Mouse (Mus musculus) forebrain, embryonic 11.5 days (tissue): ENCODE data around the gene Tjp3. TPM values are rescaled to one million over a fixed set of nuclear protein-coding genes. Genes with fewer than 3 reads are reported as not detected.
A peak's percentile ranks its signal among the peaks of the same experiment; 100 is the strongest.

ENCODE experiments used
- ATAC-seq: fragments of 200-750 bp; cut with Nextera tagmentation; replicated peaks from 2 replicates; pipeline ENCODE4 v1.8.0; 2017; ENCODE audit warnings: moderate TSS enrichment; ENCODE audit not compliant: low FRiP score
- DNase-seq: peaks from one replicate; pipeline ENCODE4 v3.0.0-alpha.2; 2017; ENCODE audit warnings: low spot score
- H3K27ac ChIP-seq: fragments of 300-500 bp; sonication (generic); 2 replicates; pipeline ENCODE4 v1.5.1; 2014; ENCODE audit warnings: low read depth, low read length
- H3K27me3 ChIP-seq: fragments of 300-500 bp; sonication (generic); 2 replicates; pipeline ENCODE4 v1.6.1; 2014; ENCODE audit warnings: mild to moderate bottlenecking, low read length, mixed read lengths; ENCODE audit not compliant: control insufficient read depth, insufficient read depth
- H3K36me3 ChIP-seq: fragments of 300-500 bp; sonication (generic); 2 replicates; pipeline ENCODE4 v1.6.1; 2014; ENCODE audit warnings: mild to moderate bottlenecking, low read length, moderate library complexity, mixed read lengths; ENCODE audit not compliant: control insufficient read depth, insufficient read depth
- H3K4me1 ChIP-seq: fragments of 300-500 bp; sonication (generic); replicated peaks from 2 replicates; pipeline ENCODE4 v1.6.1; 2014; ENCODE audit warnings: low read length, mixed read lengths; ENCODE audit not compliant: control insufficient read depth, insufficient read depth
- H3K4me2 ChIP-seq: fragments of 300-500 bp; sonication (generic); 2 replicates; pipeline ENCODE4 v1.6.1; 2014; ENCODE audit warnings: low read depth, mild to moderate bottlenecking, low read length, moderate library complexity, mixed read lengths; ENCODE audit not compliant: severe bottlenecking
- H3K4me3 ChIP-seq: fragments of 300-500 bp; sonication (generic); 2 replicates; pipeline ENCODE4 v1.5.1; 2014; ENCODE audit warnings: low read depth, low read length
- H3K9ac ChIP-seq: fragments of 300-500 bp; sonication (generic); 2 replicates; pipeline ENCODE4 v1.6.1; 2014; ENCODE audit warnings: low read length
- H3K9me3 ChIP-seq: fragments of 300-500 bp; sonication (generic); 2 replicates; pipeline ENCODE4 v1.6.1; 2016; ENCODE audit warnings: low read length, mixed read lengths; ENCODE audit not compliant: control insufficient read depth
- WGBS: fragments of 180-500 bp; shearing (Covaris S2); extraction: QIAGEN DNeasy Blood & Tissue Kit; methylation state at CpG from one replicate; pipeline ENCODE4 v1.1.7; 2014; 5-methylcytosine and 5-hydroxymethylcytosine counted together
- polyA plus RNA-seq: library from polyadenylated mRNA; unstranded; fragments of >200 nt; fragmentation: Nextera tagmentation; extraction: Ambion mirVana; gene quantifications from 2 replicates; pipeline ENCODE4 v1.2.1, GENCODE M21; 2014

The Tjp3 gene
- polyA plus RNA-seq, 1 experiment from 2014 or later = 11.9 TPM

GRCm38 (mm10) chr10:81277676-81278075 is 13.7 kb downstream of the Tjp3 start:
- Histone ChIP-seq H3K4me3 (no peak overlapping the region), H3K27ac (no peak overlapping the region), H3K27me3 (no peaks in the 10 kb centered on the region), H3K4me2 (no peak overlapping the region), H3K9ac (no peak overlapping the region), H3K4me1 (no peaks in the 10 kb centered on the region), H3K9me3 (no peaks in the 10 kb centered on the region), H3K36me3 (peaks cover 2% of the 10 kb centered on the region; the same call in 1 of the 2 replicates)
- DNase-seq (no peak), ATAC-seq (no peak)
- 78% methylated on average over 22 of the region's 22 CpGs for WGBS

- no peak overlapping the region for H3K27ac ChIP-seq
- DNase-seq = no peak
- no peak for ATAC-seq
- H3K9me3 ChIP-seq = no peaks in the 10 kb centered on the region
- no peaks in the 10 kb centered on the region; the same call in 1 of the 2 replicates for H3K4me1 ChIP-seq
- H3K9ac ChIP-seq = no peak overlapping the region
- no peaks in the 10 kb centered on the region for H3K27me3 ChIP-seq
- peaks cover 6% of the 10 kb centered on the region; the same call in 1 of the 2 replicates for H3K36me3 ChIP-seq
- H3K4me2 ChIP-seq = no peak overlapping the region
- no peak overlapping the region for H3K4me3 ChIP-seq
- WGBS = 95% methylated on average over 19 of the region's 19 CpGs
Observed at GRCm38 (mm10) chr10:81273842-81274241, 17.5 kb downstream of the Tjp3 start.

- Histone ChIP-seq H3K4me3 (no peak overlapping the region), H3K9ac (no peak overlapping the region), H3K27ac (no peak overlapping the region), H3K4me1 (peaks cover 4% of the 10 kb centered on the region; the same call in 1 of the 2 replicates), H3K4me2 (no peak overlapping the region), H3K9me3 (no peaks in the 10 kb centered on the region), H3K27me3 (no peaks in the 10 kb centered on the region), H3K36me3 (peaks cover 6% of the 10 kb centered on the region; the same call in 1 of the 2 replicates)
- DNase-seq = no peak
- WGBS = 97% methylated on average over 21 of the region's 21 CpGs
- no peak for ATAC-seq
Observed at GRCm38 (mm10) chr10:81272356-81272755, 19.0 kb downstream of the Tjp3 start.

GRCm38 (mm10) chr10:81268643-81269412 is 22.6 kb downstream of the Tjp3 start:
- 87% methylated on average over 16 of the region's 16 CpGs for WGBS
- H3K4me3 ChIP-seq = peak overlapping the region; percentile 68
- H3K9me3 ChIP-seq = no peaks in the 10 kb centered on the region
- H3K27me3 ChIP-seq = no peaks in the 10 kb centered on the region
- peak overlapping the region; percentile 76 for H3K9ac ChIP-seq
- peak overlapping the region; percentile 78 for H3K4me2 ChIP-seq
- DNase-seq (no peak), ATAC-seq (no peak)
- peaks cover 8% of the 10 kb centered on the region; the same call in 1 of the 2 replicates for H3K36me3 ChIP-seq
- no peak overlapping the region for H3K27ac ChIP-seq
- peaks cover 9% of the 10 kb centered on the region; the same call in 1 of the 2 replicates for H3K4me1 ChIP-seq

- Histone ChIP-seq H3K4me3 (peak overlapping the region; percentile 68), H3K9ac (peak overlapping the region; percentile 76), H3K4me2 (peak overlapping the region; percentile 78), H3K36me3 (peaks cover 6% of the 10 kb centered on the region; the same call in 1 of the 2 replicates), H3K4me1 (peaks cover 9% of the 10 kb centered on the region; the same call in 1 of the 2 replicates), H3K27ac (no peak overlapping the region), H3K27me3 (no peaks in the 10 kb centered on the region), H3K9me3 (no peaks in the 10 kb centered on the region)
- DNase-seq = peak; percentile 83
- 4% methylated on average over 23 of the region's 23 CpGs for WGBS
- peak; percentile 48 for ATAC-seq
Observed at GRCm38 (mm10) chr10:81268056-81268455, 23.3 kb downstream of the Tjp3 start.

GRCm38 (mm10) chr10:81266211-81267105 is 24.9 kb downstream of the Tjp3 start, which contains the start of the genes Mrpl54 and Apba3:
Gene Mrpl54 (minus strand): TSS chr10:81266934.
Gene Apba3 (plus strand): TSS chr10:81266960.
- H3K27me3 ChIP-seq = no peaks in the 10 kb centered on the region
- peak within 1 kb of the TSS; percentile 50; the same call in 1 of the 2 replicates for H3K27ac ChIP-seq
- H3K9ac ChIP-seq = peak within 1 kb of the TSS; percentile 85
- peaks cover 6% of the 10 kb centered on the region; the same call in 1 of the 2 replicates for H3K36me3 ChIP-seq
- H3K4me2 ChIP-seq = peak within 1 kb of the TSS; percentile 52
- peak within 1 kb of the TSS; percentile 67 for H3K4me3 ChIP-seq
- peaks cover 9% of the 10 kb centered on the region; the same call in 1 of the 2 replicates for H3K4me1 ChIP-seq
- ATAC-seq (peak; percentile 91), DNase-seq (peak; percentile 97)
- WGBS = under 1% methylated on average over 48 of the region's 48 CpGs
- no peaks in the 10 kb centered on the region for H3K9me3 ChIP-seq

- ATAC-seq = no peak
- H3K4me3 ChIP-seq = no peak overlapping the region
- 95% methylated on average over 8 of the region's 8 CpGs for WGBS
Observed at GRCm38 (mm10) chr10:81265540-81265939, 25.8 kb downstream of the Tjp3 start.

GRCm38 (mm10) chr10:81261025-81261424 is 30.4 kb downstream of the Tjp3 start:
- WGBS = 80% methylated on average over 4 of the region's 4 CpGs
- peaks cover 14% of the 10 kb centered on the region for H3K4me1 ChIP-seq
- H3K9me3 ChIP-seq = no peaks in the 10 kb centered on the region
- peaks cover 31% of the 10 kb centered on the region for H3K27me3 ChIP-seq
- peaks cover 2% of the 10 kb centered on the region; the same call in 1 of the 2 replicates for H3K36me3 ChIP-seq
- H3K4me2 ChIP-seq = no peak overlapping the region
- DNase-seq (no peak), ATAC-seq (no peak)
- H3K4me3 ChIP-seq = no peak overlapping the region
- no peak overlapping the region for H3K9ac ChIP-seq
- no peak overlapping the region for H3K27ac ChIP-seq

More at GRCm38 (mm10) chr10:81265540-81265939, 25.8 kb downstream of the Tjp3 start:
- Histone ChIP-seq H3K36me3 (peaks cover 2% of the 10 kb centered on the region; the same call in 1 of the 2 replicates), H3K9ac (peak overlapping the region; percentile 33; the same call in 1 of the 2 replicates), H3K27ac (no peak overlapping the region), H3K9me3 (no peaks in the 10 kb centered on the region), H3K4me1 (peaks cover 9% of the 10 kb centered on the region; the same call in 1 of the 2 replicates), H3K4me2 (peak overlapping the region; percentile 52; the same call in 1 of the 2 replicates), H3K27me3 (no peaks in the 10 kb centered on the region)
- DNase-seq = no peak
